Comparison of ENCODE assay signal across 8 mouse cellular contexts in the genomic region with DNA sequence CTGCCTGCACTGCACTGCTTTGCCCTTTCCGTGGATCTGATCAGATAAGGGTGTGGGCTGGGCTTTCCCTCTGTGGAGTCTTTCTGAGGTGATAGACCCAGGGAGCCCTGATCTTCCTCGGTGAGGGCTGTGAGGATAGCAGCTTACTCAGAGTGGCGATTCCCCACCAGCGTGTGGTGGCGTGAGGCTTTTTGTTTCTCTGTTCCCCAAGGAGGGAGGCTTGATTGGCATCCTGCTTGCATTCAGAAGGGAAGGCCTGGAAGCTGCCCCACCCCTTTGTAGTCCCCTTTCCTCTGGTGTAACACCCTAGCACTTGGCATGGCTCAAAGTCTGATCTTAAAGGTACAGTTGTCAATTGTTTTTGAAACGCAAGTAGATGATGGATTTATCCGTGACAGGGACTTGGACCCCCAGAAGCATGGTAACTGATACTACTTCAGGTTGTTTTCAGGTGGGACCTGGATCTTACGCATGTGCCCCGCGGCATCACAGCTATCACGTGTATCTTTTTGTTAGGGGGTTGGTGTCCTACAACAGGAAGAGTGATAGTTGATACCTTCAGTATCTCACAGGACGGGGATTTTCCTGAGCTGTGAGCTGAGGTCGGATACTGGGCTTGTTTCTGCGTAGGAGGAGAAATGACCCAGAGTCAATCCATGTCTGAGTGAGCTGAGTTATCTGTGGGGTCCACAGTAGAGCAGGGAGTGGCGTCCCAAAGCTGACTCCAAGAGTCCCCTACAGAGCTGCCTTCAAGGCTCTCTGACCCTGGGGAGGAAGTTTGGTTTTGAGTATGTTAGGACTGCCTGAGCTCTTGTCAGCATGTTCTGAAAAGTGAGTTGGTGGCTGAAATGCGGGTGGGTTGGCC. TPM values are rescaled to one million over a fixed set of nuclear protein-coding genes. Genes with fewer than 3 reads are reported as not detected.
DNase-seq lines count a peak whose midpoint lies in the region; ATAC-seq and TF ChIP-seq lines count a peak whose summit lies in the region.

No protein-coding gene starts in this region.

- H3K27ac ChIP-seq in hindbrain, embryonic 16.5 days (ENCODE audit: low read depth, low read length), result no peak overlapping the region
- H3K27ac ChIP-seq in hindbrain, embryonic 10.5 days, result no peak overlapping the region; the same call in 1 of the 2 replicates
- peak overlapping the region; percentile 85 for H3K27ac ChIP-seq in gastrocnemius, adult 2 months
- peak overlapping the region; percentile 60; the same call in 1 of the 2 replicates for H3K27ac ChIP-seq in intestine, postnatal 0 days (ENCODE audit: low read depth, low read length)
- no peak overlapping the region for H3K27ac ChIP-seq in olfactory bulb, adult 2 months (ENCODE audit: insufficient read depth, low read depth, low read length)

- no peaks in the 10 kb centered on the region for H3K9me3 ChIP-seq in hindbrain, embryonic 16.5 days (ENCODE audit: control insufficient read depth, low read length)
- H3K9me3 ChIP-seq in hindbrain, embryonic 10.5 days, result no peaks in the 10 kb centered on the region
- H3K9me3 ChIP-seq in E14TG2a.4 (ENCODE audit: low read length), result no peaks in the 10 kb centered on the region
- H3K9me3 ChIP-seq in intestine, postnatal 0 days (ENCODE audit: control insufficient read depth), result no peaks in the 10 kb centered on the region

- TF ChIP-seq CTCF in E14TG2a.4 (conservative IDR thresholded peaks at IDR 0.05; ENCODE audit: low read length), result no peak
- no peak for TF ChIP-seq CTCF in gastrocnemius, adult 2 months (IDR thresholded peaks at IDR 0.05)
- TF ChIP-seq CTCF in intestine, postnatal 0 days (IDR thresholded peaks at IDR 0.05; ENCODE audit: low read depth), result no peak
- no peak for TF ChIP-seq CTCF in olfactory bulb, adult 2 months (IDR thresholded peaks at IDR 0.05; ENCODE audit: insufficient read depth, low read depth, low read length)

- 56% methylated on average over 16 of the region's 16 CpGs for WGBS in hindbrain, embryonic 16.5 days
- 51% methylated on average over 16 of the region's 16 CpGs for WGBS in hindbrain, embryonic 10.5 days
- WGBS in intestine, postnatal 0 days, result 55% methylated on average over 16 of the region's 16 CpGs
- WGBS in olfactory bulb, adult 2 months, result 64% methylated on average over 16 of the region's 16 CpGs

- no peak for DNase-seq in hindbrain, embryonic 10.5 days (ENCODE audit: low spot score)
- peak; percentile 69 for DNase-seq in gastrocnemius, adult 2 months
- no peak for DNase-seq in cerebellum, postnatal 25 days
- no peak for DNase-seq in cerebellum, adult 9-11 months

- no peak overlapping the region for H3K4me3 ChIP-seq in hindbrain, embryonic 16.5 days (ENCODE audit: low read length)
- H3K4me3 ChIP-seq in hindbrain, embryonic 10.5 days, result no peak overlapping the region
- H3K4me3 ChIP-seq in E14TG2a.4 (replicated peaks; ENCODE audit: low read length), result peak overlapping the region; percentile 69
- peak overlapping the region; percentile 69 for H3K4me3 ChIP-seq in gastrocnemius, adult 2 months
- H3K4me3 ChIP-seq in intestine, postnatal 0 days (ENCODE audit: low read depth, low read length), result no peak overlapping the region
- peak overlapping the region; percentile 11 for H3K4me3 ChIP-seq in olfactory bulb, adult 2 months (ENCODE audit: insufficient read depth, low read depth, low read length)

- no peak for TF ChIP-seq POLR2A in olfactory bulb, adult 2 months (IDR thresholded peaks at IDR 0.05; ENCODE audit: insufficient read depth, low read depth, low read length)

- ATAC-seq in hindbrain, embryonic 16.5 days, result no peak
- peak; percentile 31 for ATAC-seq in intestine, postnatal 0 days

- H3K27me3 ChIP-seq in hindbrain, embryonic 16.5 days (replicated peaks; ENCODE audit: control insufficient read depth, insufficient read depth, low read length), result no peaks in the 10 kb centered on the region
- H3K27me3 ChIP-seq in hindbrain, embryonic 10.5 days (ENCODE audit: insufficient read depth, poor library complexity, severe bottlenecking), result 0 out of 2 replicates have a peak, but pooled peaks cover 6% of the 10 kb centered on the region
- H3K27me3 ChIP-seq in E14TG2a.4 (ENCODE audit: insufficient read depth, low read length), result no peaks in the 10 kb centered on the region; the same call in none of the 2 replicates
- no peaks in the 10 kb centered on the region for H3K27me3 ChIP-seq in intestine, postnatal 0 days (replicated peaks; ENCODE audit: control insufficient read depth, insufficient read depth, low read length)

- no peaks in the 10 kb centered on the region for H3K36me3 ChIP-seq in hindbrain, embryonic 16.5 days (ENCODE audit: control insufficient read depth, insufficient read depth, low read length)
- H3K36me3 ChIP-seq in hindbrain, embryonic 10.5 days, result no peaks in the 10 kb centered on the region
- H3K36me3 ChIP-seq in E14TG2a.4 (ENCODE audit: insufficient read depth, low read length), result 0 out of 2 replicates have a peak, but pooled peaks cover 5% of the 10 kb centered on the region
- H3K36me3 ChIP-seq in intestine, postnatal 0 days (ENCODE audit: control insufficient read depth, insufficient read depth), result no peaks in the 10 kb centered on the region

- peaks cover 12% of the 10 kb centered on the region for H3K4me1 ChIP-seq in hindbrain, embryonic 16.5 days (ENCODE audit: control insufficient read depth, insufficient read depth, low read depth, low read length)
- peaks cover 40% of the 10 kb centered on the region for H3K4me1 ChIP-seq in hindbrain, embryonic 10.5 days (replicated peaks)
- H3K4me1 ChIP-seq in E14TG2a.4 (replicated peaks; ENCODE audit: low read depth, low read length), result peaks cover 90% of the 10 kb centered on the region
- H3K4me1 ChIP-seq in intestine, postnatal 0 days (replicated peaks; ENCODE audit: control insufficient read depth, insufficient read depth, low read length), result peaks cover 17% of the 10 kb centered on the region; the same call in 1 of the 2 replicates
- H3K4me1 ChIP-seq in olfactory bulb, adult 2 months (ENCODE audit: control insufficient read depth, insufficient read depth, low read length), result peaks cover 27% of the 10 kb centered on the region

- H3K9ac ChIP-seq in hindbrain, embryonic 16.5 days (ENCODE audit: low read depth, low read length), result no peak overlapping the region
- no peak overlapping the region for H3K9ac ChIP-seq in intestine, postnatal 0 days (ENCODE audit: low read depth, low read length)

- intact Hi-C loops in gastrocnemius, adult 2 months (cut with DNase I), result no loop called here

- peak overlapping the region; percentile 22; the same call in 1 of the 2 replicates for H3K4me2 ChIP-seq in hindbrain, embryonic 16.5 days (ENCODE audit: low read length)
- H3K4me2 ChIP-seq in intestine, postnatal 0 days (replicated peaks; ENCODE audit: low read depth), result peak overlapping the region; percentile 41

RNA-seq across cellular contexts. Expression of gene Synj2, which starts 36.2 kb away (rescaled TPM):
- polyA plus RNA-seq in hindbrain, embryonic 16.5 days (2015; fragmentation: Nextera tagmentation; extraction: Ambion mirVana), result 1.9 and 2.1 TPM in 2 replicates
- 1.6 and 2.4 TPM in 2 replicates for polyA plus RNA-seq in hindbrain, embryonic 10.5 days (2016; fragmentation: Nextera tagmentation; extraction: Ambion mirVana)
- total RNA-seq in gastrocnemius, adult 2 months (2021), result 10 to 100 TPM; 26.3 to 36.9 TPM
- polyA plus RNA-seq in intestine, postnatal 0 days (2015; fragmentation: Nextera tagmentation; extraction: Ambion mirVana), result 2.1 and 2.6 TPM in 2 replicates
- polyA plus RNA-seq in olfactory bulb, adult 2 months (2012; ENCODE audit: insufficient read depth, insufficient read length, low replicate concordance, missing spikeins), result not detected in 2 replicates

Comparison
In these comparisons a context has a peak if more than half of its experiments do, and no peak if none do; other contexts are left out.
1. H3K27ac ChIP-seq: peak in gastrocnemius, adult 2 months (single experiment) and intestine, postnatal 0 days (single experiment); none in hindbrain, embryonic 16.5 days (single experiment), hindbrain, embryonic 10.5 days (single experiment) and olfactory bulb, adult 2 months (single experiment).
2. H3K4me3 ChIP-seq: peak in E14TG2a.4 (single experiment), gastrocnemius, adult 2 months (single experiment) and olfactory bulb, adult 2 months (single experiment); none in hindbrain, embryonic 16.5 days (single experiment), hindbrain, embryonic 10.5 days (single experiment) and intestine, postnatal 0 days (single experiment).